Mouse (Mus musculus): ENCODE measurements around the gene Pccb.

Gene Pccb

DNA sequence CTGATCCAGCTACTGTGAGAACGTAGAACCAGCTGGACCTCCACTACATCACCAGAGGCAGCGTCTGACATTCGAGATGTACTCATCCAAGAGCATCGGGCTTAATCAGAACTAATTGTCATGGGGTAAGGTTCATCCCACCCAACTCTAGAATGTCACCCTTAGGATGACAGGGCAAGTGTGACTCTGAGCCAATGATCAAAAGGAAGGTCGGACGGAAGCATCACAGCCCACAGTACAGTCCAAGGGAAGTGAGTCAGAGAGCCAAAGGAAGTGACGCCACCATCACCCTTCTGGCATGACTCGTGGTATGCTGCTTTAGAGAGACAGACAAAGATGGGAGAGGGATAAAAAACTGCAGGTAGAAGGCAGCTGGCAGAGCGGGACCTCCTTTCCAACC is 7.6 kb upstream of the Pccb start:
- no peak for DNase-seq

DNA sequence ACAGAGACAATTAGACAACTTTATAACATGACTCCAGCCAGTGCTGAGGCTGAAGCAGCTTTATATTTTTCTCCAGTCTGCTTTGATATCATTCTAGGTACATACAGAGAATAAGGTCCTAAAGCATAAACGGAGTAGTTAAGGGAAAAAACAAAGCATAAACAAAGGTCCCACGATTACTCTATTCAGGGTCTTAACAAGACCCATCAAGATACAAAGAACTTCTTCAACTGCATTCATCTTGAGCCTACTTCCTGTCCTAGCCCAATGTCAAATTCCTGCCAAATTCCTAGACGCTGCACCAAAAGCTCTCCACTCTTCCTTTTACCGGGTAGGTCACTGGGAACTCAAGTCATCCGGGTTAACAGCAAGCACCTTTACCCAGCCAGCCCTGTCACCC is 6.8 kb upstream of the Pccb start:
- DNase-seq = no peak

DNA sequence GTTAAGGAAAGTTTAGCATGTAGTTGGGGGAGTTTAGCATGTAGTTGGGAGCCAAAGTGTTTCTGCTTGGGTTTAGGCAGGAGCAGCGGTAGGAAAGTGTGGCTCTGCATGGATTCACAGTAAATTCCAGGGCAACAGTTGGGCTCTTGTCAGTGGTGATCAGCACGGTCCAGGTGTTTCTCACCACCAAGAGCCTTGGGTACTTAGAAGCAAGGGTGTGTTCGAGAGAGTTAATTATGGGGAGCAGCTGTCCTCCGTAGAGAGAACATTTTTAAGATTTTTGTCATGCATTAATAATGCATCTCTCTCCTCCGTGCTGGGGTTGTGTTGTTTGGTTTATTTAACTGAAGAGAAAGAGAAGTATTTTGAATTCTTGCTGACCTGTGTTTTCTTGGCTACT is 3.9 kb upstream of the Pccb start:
- no peak for DNase-seq

DNA sequence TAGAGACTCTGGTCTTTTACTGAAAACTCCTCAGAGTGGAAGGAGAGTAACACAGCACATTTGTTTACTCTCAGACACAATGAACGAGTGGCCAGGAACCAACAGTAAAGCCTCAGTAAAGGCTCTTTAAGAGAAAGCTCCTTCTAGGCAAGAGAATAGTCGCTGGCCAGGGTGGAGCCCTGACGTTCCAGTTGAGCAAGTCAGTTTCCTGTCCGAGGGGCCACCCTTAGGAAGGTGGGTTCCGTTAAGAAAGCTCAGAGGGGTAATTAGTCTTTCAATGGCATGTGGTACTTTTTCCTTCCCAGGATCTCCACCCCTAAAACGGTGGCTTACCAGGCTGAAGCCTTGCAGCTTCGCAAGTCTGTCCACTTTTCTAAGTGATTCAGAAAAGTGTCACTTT is 2.7 kb upstream of the Pccb start:
- DNase-seq = peak; percentile 62

DNA sequence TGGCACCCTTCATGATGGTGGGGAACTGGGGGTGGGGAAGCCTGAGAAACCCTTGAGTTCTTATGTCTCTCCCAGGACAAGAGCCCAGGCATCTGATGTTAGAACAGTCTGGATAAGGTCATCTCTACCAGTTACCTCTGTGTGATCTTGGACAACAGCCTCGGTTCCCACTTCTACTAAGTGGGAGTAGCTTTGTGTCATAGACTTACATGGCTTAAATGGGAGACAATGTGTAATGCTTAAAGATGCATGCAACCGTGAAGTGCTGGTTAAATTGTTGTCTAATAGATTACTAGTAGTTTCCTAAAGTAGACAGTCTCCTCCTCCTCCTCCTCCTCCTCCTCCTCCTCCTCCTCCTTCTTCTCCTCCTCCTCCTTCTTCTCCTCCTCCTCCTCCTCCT is 2.2 kb upstream of the Pccb start:
- DNase-seq = peak; percentile 64

DNA sequence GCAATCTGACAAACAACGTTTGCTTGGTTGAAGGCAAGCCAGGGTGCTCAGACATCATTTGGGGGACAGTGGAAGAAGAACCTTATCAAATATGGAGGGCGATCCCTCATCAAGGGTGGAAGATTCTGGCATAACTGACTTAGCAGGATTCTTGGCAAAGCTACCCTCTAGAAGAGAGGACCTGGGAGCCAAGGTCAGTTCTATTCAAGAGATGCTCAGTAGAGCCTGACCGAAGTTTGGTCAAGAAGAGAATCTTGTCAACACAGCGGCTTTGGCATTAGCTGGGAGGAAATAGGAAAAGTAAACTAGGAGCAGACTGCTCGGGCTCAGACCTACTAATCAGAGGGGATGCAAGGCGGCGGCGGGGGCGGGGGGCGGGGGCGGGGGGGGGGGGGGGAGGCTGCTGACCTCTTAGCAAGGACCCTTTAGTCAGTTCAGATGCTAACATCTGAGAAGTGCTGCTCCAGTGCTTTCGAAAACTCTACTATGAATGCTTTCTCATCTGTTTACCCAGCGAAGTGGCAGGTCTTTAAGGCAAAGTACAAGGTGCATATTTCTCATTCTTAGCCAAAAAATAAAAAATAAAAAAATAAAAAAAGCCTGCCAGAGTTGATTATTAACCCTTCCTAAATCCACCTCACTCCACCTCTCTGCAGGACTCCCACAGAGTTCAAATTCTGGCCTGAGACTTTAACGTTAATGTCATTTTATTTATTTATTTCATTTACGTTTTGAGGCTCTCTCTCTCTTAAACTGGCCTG is 1.3 kb upstream of the Pccb start:
- peak; percentile 78 for DNase-seq

DNA sequence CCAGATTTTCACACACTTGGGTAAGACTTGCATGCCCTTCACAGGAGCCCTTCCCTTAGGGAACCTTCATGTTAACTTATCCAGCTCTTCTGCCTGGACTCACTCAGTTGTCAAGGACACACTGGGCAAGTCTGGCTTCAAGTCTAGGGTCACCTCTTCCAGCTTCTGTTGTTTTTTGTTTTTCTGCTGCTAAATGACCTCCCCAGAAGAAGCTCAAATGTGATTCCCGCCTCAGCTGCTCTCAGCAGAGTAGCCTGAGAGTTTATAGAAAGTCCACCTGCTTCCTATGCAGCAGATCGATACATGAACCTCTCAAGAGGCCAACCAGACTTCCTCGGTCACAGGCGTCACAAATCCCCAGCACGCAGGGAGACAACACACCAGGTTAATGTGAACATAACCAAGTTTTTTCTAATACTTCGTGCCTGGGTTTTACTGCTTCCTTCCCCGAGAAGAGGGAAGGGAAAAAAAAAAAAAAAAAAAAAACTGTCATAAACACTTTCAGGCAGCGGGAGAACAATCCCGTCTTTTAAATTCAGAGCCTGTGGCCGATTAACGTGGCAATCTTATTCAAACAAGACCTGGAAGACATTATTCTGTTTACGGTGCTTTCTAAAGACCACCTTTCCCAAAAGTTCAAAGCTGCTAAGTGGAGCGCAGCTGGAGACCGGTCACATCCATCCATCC is 794 bp downstream of the Pccb start:
- DNase-seq = no peak

DNA sequence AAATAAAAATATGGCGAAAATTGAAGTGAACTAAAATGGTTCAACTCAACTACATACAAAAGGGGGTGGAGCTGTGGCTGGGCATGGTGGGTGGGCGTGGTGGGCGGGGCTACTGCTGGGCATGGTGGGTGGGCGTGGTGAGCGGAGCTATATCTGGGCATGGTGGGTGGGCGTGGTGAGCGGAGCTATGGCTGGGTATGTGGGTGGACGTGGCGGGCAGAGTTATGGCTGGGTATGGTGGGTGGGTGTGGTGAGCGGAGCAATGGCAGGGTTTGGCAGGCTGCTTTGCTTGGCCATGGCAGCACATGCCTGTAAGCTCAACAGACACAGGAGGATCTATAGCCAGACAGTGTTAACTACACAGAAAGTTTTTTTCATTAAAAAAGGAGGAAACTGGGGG is 15.9 kb downstream of the Pccb start:
- no peak for DNase-seq

DNA sequence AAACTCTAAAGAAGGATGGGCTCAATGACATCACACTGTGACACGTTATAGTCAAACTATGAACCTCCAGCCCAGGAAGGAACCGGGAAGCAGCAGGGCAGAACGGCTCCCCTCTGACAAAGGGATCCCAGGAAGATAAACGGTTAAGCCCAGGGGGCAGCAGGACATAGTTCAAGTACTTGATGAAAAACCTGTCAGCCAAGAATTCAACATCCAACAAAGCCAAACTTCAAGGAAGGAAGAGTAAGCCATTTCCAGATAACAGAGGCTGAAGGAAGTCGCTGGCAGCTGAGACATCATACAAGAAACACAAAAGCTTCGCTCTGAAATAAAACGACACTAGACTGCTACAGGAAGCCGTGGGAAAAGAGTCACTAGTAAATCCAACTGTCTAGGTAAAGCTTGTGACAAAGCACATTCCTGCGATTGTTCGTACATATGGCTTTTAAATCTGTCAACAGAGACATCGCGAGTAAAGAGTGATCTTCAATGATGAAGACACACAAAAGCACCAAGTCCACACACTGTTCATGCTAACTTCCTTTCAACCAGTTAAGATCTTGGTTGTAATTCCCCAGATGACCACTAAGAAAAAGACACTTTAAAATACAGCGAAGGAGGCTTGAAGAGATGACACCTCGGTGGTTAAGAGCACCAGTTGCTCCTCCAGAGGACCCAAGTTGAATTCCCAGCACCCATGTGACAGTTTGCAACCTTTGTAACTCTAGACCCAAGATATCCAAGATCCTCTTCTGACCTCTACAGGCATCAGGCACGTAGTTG is 16.8 kb downstream of the Pccb start:
- peak; percentile 55 for DNase-seq

DNA sequence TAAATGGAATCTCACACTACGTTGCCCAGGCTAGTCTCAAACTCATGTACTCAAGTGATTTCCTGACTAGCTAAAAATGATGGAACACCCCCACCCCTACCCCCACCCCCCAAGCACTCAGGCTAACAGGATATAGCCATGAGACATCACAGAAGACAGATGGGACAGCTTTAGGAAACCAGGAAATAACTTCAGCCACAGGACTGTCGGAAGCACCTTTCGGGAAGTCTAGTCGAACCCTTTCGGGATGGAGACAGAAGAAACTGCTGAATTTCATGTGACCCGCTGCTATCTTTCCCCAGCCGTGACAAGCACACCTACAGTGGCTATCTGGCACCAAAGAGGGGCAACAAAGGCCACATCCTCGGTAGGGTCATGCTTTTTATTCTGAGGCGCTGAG is 19.4 kb downstream of the Pccb start:
- peak; percentile 17 for DNase-seq

DNA sequence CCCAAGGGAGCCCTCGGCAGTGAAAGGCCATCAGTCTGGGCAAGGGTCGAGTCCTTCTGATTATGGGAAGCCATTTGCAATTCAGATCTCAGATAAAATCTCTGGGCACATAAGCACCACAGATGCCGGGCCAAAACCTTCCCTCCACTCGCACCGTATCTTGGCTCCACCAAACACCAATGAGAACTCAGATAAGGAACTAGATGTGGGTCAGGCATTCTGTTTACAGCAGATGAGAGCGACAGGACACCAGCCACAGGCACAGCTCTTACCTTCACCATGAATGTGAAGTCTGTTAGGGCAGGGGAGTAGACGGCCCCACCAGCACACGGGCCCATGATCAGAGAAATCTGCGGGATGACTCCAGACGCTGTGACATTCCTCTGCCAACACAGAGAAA is 22.3 kb downstream of the Pccb start:
- no peak for DNase-seq

DNA sequence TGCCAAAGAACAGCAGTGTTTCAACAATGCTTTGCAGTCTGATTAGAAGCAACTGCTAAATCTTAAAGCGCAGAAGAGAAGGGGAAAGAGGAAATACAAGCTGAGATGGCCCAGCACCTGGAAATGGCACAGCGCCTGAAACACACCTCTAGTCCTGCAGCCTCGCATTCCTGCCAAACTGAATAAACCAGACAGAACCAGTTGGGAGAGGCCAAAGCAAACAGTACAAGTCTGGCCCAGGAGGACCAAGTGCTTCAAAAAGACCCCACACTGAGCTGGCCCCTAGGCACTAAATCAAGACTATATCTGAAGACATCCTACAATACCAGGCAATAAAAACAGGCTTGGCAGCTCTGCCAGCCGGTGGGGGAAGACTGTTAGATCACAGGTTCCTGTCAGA is 28.8 kb downstream of the Pccb start:
- DNase-seq = peak; percentile 38

DNA sequence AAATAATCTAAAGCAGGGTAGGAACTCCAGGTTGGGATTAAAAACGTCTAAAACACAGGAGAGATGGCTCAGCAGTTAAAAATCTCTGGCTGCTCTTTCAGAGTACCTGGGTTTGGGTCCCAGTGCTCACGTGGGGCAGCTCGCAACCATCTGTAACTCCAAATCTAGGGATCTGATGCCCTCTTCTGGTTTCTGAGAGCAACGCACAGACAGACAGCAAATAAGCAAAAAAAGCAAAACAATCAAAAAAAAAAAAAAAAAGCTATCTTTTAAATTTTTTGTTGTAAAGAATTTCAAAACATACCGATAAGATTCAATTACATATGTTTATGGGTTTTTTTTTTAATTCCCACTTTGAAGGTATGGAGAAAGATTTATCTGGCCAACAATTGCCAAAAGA is 31.4 kb downstream of the Pccb start:
- DNase-seq = no peak

DNA sequence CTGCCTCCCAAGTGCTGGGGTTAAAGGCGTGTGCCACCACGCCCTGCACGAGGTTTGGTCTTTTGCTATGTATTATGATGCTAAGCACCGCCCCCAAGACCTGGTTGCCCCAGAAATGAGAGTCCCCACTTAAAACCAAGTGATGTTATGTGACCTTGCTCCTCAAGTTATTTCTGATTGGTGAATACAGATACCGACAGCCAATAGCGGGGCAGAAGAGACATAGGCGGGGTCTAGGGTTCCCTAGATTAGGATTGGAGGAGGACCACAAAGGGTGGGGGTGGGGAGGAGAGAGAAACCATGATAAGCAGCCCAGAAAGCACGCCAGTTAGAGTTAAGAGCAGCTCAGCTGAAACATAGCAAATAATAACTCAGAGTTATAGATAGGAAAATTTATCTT is 31.9 kb downstream of the Pccb start:
- no peak for DNase-seq

DNA sequence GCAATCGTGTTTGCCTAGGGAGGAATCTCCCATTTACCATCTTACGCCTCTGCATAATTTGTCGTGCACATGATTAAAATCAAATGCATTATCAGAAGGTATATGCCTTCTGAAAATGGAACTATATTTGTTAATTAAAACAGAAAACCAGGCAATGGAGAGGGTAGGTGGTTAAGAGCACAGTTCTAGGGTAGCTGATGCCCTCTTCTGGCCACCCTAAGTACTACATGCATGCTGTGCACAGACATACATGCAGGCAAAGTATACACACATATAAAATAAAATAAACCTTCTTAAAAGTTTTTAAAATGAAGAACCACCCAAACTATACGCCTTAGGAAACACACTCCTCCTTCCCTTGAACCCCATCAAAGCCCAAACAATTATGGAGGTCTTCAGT is 32.6 kb downstream of the Pccb start:
- DNase-seq = no peak

DNA sequence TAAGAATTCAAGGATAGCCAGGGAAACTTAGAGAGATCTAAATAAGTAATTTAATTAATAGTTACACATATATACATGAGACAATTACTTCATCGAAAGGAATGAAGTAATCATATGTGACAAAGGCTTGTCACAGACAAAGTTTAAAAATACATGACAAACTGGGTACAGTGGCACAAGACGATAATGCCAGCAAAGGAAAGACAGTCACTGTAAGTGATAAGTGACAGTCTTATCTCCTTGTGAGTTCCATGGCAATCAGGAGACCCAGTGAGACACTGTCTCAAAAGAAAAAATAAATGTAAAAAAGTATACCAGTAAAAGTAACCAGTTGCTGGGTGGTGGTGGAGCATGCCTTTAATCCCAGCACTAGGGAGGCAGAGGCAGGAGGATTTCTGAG is 37.6 kb downstream of the Pccb start:
- DNase-seq = no peak

DNA sequence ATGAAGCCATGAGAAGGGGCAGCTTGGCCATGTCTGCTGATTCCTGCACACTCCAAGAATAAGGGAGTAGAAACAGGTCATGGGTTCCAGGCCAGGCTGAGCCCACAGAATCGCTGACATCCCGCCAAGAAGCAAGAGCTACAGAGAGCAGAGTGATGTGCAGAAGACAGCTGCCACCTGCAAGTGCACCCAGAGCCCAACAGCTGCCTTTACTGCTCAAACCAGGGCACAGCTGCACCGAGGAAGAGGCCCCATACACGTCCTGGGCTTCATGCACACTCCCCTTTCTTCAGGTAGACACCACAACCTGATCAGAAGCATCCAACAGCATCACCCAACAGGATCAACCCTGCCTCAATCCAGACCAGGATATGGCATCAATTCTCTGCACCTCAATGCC is 40.8 kb downstream of the Pccb start:
- no peak for DNase-seq

DNA sequence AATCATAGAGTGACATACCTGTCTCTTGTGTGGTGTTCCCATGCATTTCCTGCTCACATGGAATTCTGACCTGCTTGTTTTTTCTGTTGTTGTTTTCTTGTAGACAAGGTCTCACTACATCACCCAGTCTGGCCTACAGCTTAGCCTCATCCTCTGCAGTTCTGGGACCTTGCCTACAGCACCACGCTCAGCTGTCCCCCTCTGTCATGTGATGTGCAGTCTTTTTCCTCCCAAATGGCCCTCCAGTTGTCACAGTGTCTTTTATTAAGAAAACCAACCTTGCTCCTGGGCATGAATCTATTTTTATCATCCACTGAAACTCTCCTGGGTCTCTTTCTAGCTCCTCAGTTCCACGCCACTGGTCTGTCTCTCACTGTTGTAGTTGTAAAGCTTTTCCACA is 42.5 kb downstream of the Pccb start:
- no peak for DNase-seq

DNA sequence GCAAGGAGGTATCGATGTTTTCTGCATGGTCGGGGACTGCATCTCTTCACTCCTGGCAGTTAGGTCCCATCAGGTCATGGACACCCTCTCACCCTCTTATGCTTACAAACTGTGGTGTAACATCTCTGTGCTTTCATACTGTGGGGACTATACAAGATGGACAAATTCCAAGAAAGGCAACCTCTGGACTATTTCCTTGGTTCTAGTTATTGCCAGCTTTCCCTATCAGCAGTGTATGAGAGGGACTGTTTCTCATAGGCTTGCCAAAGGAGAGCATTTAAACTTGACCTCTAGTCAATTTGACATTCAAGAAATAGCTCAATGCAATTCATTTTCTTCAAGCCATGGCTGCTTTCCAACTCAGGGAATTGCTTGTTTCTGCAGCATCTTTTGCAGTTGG is 43.4 kb downstream of the Pccb start:
- DNase-seq = no peak

DNA sequence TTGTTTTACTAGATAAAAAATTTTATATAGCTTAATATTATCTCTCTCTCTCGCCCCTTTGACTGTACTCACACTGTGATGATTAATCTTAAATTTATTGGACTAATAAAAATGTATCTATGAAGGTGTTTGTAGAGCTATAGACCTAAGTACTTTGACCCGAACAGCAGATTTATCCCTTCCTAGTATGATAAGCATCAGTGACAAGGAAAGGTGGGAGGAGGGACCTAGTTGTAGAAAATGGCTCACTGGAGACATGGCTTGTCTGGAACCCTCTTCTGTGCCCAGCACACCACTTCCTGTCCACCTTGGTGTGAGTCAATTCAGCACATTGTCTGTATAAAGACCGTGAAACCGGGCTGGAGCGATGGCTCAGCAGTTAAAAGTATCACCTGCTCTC is 44.1 kb downstream of the Pccb start:
- DNase-seq = no peak

DNA sequence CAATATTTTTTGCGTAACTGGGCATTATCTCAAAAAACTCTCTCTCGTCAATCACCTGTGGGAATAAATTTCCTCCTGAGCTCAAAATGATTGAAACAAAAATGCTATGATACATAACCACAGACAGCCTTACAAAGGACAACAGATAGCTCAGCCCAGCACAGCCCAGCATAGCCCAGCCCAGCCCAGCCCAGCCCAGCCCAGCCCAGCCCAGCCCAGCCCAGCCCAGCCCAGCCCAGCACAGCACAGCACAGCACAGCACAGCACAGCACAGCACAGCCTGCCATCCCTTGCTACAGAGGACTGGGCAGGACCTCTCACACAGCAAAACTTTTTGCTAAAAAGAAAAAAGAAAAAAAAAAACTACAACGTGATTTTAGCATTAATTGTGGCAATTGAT is 46.8 kb downstream of the Pccb start:
- no peak for DNase-seq

DNA sequence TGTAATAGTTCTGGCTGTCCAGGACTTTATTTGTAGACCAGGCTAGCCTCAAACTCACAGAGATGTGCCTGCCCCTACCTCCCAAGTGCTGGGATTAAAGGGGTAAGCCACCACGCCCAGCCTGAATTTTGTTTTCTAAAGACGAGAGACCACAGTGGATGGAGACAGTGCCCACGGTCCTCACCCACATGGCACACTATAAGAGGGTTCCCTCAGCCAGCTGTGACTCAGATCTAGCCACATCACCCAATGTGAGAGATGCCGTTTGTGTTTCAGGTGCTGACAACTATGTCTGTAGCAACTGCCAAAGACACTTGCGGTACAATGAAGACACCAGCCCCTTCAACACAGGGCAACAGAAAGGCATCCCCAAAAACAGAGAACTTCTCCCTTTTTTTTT is 47.7 kb downstream of the Pccb start:
- DNase-seq = no peak

DNA sequence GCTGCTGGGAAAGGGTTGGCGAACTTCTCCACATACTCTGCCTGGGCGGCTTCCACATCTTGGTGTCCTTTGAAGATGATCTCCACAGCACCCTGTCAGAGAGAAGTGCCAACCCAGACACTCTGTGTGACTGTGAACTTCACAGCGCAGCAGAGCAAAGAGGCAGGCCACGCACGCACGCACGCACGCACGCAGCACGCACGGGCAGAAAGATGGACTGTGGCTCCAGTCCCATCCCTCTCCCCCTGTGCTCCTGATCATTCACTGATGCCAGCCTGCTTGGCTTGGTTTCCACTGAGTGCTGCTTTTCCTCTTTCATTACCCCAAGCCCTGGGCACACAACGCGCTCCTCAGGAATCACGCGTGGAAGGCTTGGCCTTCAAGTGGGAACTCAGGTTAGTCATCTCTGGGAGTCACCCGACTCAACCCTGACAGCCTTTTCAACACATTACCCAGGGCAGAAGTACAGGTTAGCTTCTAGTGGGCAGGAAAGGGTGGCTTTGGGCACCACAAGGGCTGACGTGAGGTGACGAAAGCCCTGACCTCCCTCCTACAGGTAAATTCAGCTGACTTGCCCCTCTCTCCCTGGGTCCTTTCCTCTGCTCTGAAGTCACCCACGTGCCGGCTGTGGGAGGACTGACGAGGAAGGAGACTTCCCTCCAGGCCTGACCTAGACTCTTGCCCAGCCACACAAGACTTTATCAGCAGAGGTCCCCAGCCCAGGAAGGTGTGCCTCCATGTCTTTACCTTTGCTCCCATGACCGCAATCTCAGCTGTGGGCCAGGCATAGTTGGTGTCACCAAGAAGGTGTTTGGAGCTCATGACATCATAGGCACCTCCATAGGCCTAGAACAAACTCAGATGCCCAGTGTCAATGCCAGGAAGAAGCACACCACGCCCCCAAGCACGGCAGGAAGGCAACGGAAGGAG is 50.1 kb downstream of the Pccb start:
- no peak for DNase-seq

Data from kidney, adult 11 months (tissue).